Mouse (Mus musculus): ENCODE measurements at regions not wholly inside any gene's neighbourhood (a gene's known extent, or its start where the extent isn't known, plus 50 kb on each side); places are given as distances from the start of the nearest gene placed in this dataset.

GRCm38 (mm10) chr9:89788651-89789050 is 50.4 kb upstream of the Ankrd34c start:
- TF ChIP-seq CTCF (conservative IDR thresholded peaks at IDR 0.05; ENCODE audit: insufficient read depth, insufficient read length, low read depth, low read length) (no peak), POLR2A (IDR thresholded peaks at IDR 0.05; ENCODE audit: low read depth, low read length) (no peak)

All from kidney, adult 2 months (tissue).